Mouse (Mus musculus) neutrophil, adult 59 days (primary cell): ENCODE data around the gene Eppin. TPM values are rescaled to one million over a fixed set of nuclear protein-coding genes. Genes with fewer than 3 reads are reported as not detected.

Source experiments
- total RNA-seq, 2 experiments: library from RNA; stranded (reverse); gene quantifications; 1 replicate in 1 of 2; 2 replicates in 1 of 2; pipeline ENCODE4 v1.2.4; 2023

Gene Eppin
- total RNA-seq = not detected

DNA sequence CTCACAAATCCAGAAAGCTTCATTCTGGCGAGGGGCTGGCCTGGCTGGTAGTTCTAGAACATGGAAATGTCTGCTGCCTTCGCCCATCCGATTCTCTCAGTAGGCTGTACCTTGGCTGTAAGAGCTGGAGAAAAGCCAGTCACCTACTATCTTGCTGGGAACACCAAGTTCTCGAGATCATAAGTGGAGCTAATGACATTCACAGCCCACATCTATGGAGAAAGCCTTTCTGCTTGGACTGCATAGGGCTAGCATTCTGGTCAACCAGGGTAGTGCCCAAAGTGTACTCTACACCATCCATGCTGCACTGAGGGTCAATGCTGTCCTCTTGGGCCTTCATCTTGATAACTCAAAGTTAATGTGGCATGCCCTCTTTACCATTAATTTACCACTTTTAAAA lies at the start of gene Eppin:
Eppin (minus strand) TSS at position 101 of the 400 bp plus-strand sequence.

DNA sequence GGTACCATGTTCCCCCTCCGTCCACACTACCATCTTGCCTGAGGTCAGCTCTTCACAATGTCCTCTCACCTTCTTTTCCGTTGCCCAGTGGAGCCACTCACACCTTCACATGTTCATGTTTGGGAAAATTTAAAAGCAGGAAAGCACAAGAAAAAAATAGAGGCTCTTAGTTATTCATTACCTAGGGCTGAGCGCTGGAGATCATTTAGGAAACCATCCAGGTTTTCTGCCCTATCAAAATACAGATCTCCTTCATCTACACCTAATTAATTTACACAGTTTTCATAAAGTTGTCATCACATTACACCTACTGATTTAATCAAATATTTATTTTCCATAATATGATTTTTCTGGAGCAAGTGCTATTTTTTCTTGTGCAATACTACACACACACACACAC lies 45.3 kb upstream of the Eppin start, which contains the start of gene Wfdc16:
Wfdc16 (minus strand) TSS at position 101 of the 400 bp plus-strand sequence.

DNA sequence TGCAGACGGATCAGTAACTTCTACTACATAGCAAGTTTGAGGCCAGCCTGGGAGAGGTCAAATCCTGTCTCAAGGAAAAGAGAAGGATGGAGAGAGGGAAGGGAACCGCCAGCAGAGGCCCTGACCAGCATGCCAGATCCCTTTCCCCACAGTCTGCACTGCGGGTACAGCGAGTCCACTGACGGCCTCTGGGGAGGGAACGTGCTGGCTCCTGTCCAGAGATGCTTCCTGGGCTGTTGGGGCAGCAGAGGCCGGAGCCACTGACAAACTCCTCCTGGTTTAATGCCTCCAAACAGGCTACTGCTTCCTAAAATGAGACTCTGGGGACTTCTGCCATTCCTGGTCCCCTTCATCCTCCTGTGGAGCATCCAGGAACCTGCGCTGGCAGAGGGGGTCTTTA lies 20.1 kb upstream of the Eppin start, which contains the start of the genes Wfdc6b and Wfdc8:
Wfdc6b (plus strand) TSS at position 52 of the 400 bp plus-strand sequence.
Wfdc8 (minus strand) TSS at position 156 of the 400 bp plus-strand sequence.

DNA sequence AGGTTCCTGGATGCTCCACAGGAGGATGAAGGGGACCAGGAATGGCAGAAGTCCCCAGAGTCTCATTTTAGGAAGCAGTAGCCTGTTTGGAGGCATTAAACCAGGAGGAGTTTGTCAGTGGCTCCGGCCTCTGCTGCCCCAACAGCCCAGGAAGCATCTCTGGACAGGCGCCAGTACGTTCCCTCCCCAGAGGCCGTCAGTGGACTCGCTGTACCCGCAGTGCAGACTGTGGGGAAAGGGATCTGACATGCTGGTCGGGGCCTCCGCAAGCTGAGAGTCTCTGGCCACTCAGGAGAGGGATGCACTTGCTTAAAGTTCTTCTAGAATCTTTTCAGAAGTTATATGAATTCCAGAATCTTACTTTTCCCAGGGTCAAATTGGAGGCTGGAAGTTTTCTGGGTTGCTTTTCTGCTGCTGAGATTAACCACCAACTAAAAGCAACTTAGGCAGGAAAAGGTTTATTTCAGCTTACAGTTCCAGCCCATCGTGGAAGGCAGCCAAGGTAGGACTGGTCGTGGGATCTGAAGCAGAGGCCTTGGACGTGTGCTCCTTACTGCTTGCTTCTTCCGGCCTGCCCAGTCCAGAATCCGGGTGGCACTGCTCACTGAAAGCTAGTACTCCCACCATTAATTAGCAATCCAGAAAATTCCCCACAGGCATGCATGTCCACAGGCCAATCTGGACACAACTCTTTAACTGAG lies 8.2 kb downstream of the Eppin start, which contains the start of gene Wfdc6a:
Wfdc6a (minus strand) TSS at position 423 of the 701 bp plus-strand sequence.

DNA sequence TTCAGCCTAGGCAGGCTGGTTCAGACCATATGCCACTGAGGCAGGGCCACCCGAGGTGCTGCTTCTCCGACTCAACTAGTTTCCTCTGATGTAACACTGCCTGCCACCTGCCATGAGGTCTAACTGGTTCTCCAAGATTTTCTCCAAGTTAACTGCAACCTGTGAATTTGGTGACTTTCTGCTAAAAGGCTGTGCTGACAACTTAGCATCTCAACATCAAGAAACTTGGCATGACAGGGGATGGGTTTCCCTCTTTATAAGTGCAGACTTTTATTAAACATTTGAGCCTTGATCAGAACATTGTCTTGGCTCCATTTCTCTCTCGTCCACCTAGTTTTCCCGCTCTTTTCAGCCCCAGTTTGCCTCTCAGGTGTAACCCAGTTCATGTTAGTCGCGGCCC lies 20.0 kb downstream of the Eppin start, which contains the start of gene Spint3:
Spint3 (minus strand) TSS at position 101 of the 400 bp plus-strand sequence.

DNA sequence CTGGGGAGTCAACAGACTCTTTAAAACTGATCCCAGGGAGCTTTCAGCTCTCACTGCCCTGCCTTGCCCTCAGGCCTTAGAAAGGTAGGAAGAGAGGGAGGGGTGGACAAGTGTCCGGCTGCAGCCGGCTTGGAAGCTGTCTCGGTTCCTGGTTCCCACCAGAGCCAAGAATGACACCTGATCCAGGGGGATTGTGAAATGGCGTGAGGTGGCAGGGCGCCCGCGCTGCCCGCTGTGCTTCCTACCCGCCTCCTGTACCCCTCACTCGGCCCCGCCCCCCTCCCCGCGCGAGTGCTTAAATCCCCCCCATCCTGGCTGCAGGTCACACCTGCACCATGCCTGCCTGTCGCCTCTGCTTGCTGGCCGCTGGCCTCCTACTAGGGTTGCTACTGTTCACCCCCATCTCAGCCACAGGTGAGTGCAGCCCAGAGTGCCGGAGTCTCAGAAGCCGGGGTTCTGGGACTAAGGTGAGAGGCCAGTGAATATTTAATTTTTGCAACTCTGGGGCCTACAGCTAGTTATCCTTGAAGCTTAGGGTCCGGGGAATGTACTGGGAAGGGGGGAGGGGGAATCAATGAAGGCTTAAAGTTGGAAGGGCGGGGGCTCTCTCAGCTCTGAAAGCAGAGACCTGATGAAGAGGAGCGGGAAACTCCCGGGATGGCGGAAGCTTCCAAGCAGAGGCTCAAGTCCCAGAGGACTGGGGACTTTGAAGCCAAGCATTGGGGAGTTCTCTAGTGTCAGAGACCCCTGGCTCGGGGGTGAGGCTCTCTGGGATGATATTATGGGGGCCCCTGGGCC lies 30.8 kb downstream of the Eppin start, which contains the start of gene Wfdc2:
Wfdc2 (plus strand) TSS at position 23 of the 798 bp plus-strand sequence.

Other genes starting within 250 kb of the Eppin start
- gene Slpi, start 204.5 kb downstream of the Eppin start, total RNA-seq = 100 to 1,000 TPM; 591 to 696 TPM
- gene Rbpjl, start 190.5 kb downstream of the Eppin start, total RNA-seq = not detected
- gene Matn4, start 188.4 kb downstream of the Eppin start, total RNA-seq = not detected
- 1 to 10 TPM; 2.4 to 3.9 TPM for gene Sdc4, start 149.7 kb downstream of the Eppin start, total RNA-seq
- gene Sys1, start 136.6 kb downstream of the Eppin start, total RNA-seq = 10 to 100 TPM; 28.4 to 36.4 TPM
- 1 to 10 TPM in 1 of 2 experiments, under 1 TPM in 1; 0.97 to 3.1 TPM for gene Gm20458, start 132.6 kb downstream of the Eppin start, total RNA-seq
- not detected for gene Trp53tg5, start 119.9 kb downstream of the Eppin start, total RNA-seq
- gene Dbndd2, start 107.5 kb downstream of the Eppin start, total RNA-seq = 1 to 10 TPM; 1.0 to 2.2 TPM
- gene Pigt, start 96.1 kb downstream of the Eppin start, total RNA-seq = 10 to 100 TPM; 45.7 to 55.1 TPM
- gene Wfdc2, start 31.2 kb downstream of the Eppin start, total RNA-seq = not detected
- gene Spint3, start 20.1 kb downstream of the Eppin start, total RNA-seq = not detected
- not detected for gene Wfdc6a, start 8.1 kb downstream of the Eppin start, total RNA-seq
- not detected for gene Wfdc6b, start 19.9 kb upstream of the Eppin start, total RNA-seq
- gene Wfdc8, start 20.0 kb upstream of the Eppin start, total RNA-seq = not detected
- not detected for gene Wfdc16, start 45.2 kb upstream of the Eppin start, total RNA-seq
- gene Wfdc10, start 62.5 kb upstream of the Eppin start, total RNA-seq = 10 to 100 TPM in 1 of 2 experiments, 1 to 10 TPM in 1; 8.8 to 13.0 TPM
- not detected for gene Wfdc9, start 63.0 kb upstream of the Eppin start, total RNA-seq
- not detected for gene Wfdc11, start 80.5 kb upstream of the Eppin start, total RNA-seq
- gene Wfdc13, start 91.5 kb upstream of the Eppin start, total RNA-seq = not detected
- not detected for gene Spint4, start 104.9 kb upstream of the Eppin start, total RNA-seq
- not detected for gene Spint5, start 121.7 kb upstream of the Eppin start, total RNA-seq
- gene Wfdc3, start 152.3 kb upstream of the Eppin start, total RNA-seq = not detected
- 10 to 100 TPM; 32.0 to 40.8 TPM for gene Dnttip1, start 152.4 kb upstream of the Eppin start, total RNA-seq
- 100 to 1,000 TPM; 109 to 112 TPM for gene Ube2c, start 176.3 kb upstream of the Eppin start, total RNA-seq
- gene Tnnc2, start 186.4 kb upstream of the Eppin start, total RNA-seq = not detected
- gene Snx21, start 192.2 kb upstream of the Eppin start, total RNA-seq = 1 to 10 TPM; 2.9 to 3.7 TPM
- 10 to 100 TPM; 47.9 to 53.1 TPM for gene Acot8, start 211.3 kb upstream of the Eppin start, total RNA-seq
- gene Zswim3, start 211.5 kb upstream of the Eppin start, total RNA-seq = 1 to 10 TPM; 3.1 to 3.2 TPM
- gene Zswim1, start 229.1 kb upstream of the Eppin start, total RNA-seq = 1 to 10 TPM; 3.2 to 5.0 TPM
- gene Spata25, start 234.9 kb upstream of the Eppin start, total RNA-seq = not detected
- gene Ctsa, start 239.3 kb upstream of the Eppin start, total RNA-seq = 100 to 1,000 TPM; 141 to 211 TPM
- gene Neurl2, start 239.9 kb upstream of the Eppin start, total RNA-seq = 1 to 10 TPM; 1.7 to 3.7 TPM